Mouse (Mus musculus): Measurements from ENCODE around the gene Krt81.

The Krt81 gene

DNA sequence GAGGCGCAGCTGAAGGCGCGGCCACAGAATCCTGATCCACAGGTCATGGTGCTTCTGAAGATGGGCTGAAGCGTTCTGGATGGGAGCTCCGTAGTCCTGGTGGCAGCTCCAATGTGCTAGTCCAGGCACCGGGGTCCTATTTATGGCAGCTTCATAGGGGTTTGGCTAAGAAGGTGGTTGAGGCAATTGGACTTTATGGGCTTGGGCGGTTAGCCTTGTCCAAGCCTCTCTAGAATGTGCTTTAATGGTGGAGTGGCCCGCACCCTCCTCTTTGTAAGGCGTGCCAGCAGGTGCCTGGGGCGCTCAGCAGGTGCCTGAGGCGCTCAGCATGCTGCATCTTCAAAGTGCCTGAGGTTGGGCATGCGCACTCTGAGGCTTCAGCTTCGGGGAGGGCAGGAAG, at the start of gene Krt81:
Gene Krt81, minus strand, starts transcription at position 101 of the 400 bp plus-strand sequence.
- no peak for DNase-seq

DNA sequence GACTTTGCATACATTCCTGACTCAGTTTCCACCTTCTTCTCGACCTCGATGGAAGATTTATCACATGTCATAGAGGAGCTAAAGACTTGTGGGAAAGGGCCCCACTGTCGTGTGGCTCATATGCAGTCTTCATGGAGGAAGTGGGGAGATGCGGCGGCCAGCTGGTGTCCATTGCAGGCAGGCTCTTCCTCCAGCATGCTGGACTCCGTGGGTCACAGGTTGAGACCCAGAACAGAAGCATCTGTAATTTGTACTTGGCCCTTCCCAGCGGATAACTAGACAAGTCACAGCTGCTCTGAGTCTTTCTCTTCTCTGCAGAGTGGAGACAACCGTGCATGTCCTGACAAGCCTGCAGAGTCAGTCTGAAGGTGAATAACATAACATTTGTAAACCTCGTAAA, 44.7 kb upstream of the Krt81 start:
- DNase-seq = peak; percentile 44 to 60

DNA sequence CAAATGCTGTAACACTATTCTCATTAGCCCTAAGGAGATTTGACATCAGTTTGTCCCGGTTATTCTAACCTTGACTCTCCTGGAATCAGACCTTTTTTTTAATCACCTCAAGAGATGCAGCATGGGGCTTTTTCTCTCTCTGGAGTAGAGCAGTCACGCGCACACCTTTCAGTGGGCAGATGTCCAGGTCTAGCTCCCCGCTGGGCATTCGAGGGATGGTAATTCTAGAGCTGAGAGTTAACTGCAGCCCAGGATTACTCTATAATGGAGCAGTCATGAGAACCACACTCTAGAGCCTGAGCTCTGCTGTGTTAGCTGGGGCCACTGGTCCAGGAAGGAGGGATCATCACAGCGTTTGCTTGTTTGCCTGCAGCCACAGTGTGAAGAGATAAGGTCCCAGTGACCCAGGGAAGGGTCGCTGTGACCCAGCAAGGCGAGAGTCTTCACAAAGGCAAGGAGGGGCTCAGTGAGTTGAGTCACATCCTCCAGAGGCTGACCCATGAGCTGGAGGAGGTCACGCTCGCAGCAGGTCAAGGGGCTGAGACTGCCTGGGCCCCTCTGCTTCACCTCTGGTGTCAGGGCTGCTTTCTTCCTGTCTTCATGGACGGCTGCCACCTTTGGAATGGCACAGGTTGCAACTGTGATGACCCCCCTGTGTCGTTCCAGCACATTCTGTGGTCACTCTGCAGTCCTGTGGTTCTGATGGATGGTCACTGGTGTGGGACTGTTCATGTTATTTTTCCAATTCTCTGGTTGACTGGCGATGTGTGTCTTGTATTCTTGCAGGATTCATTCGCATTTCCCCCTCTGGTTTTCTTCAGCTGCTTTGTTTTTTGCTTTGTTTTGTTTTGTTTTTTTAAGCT, 43.6 kb upstream of the Krt81 start:
- peak in 1 of 2 experiments; percentile 12 for DNase-seq

DNA sequence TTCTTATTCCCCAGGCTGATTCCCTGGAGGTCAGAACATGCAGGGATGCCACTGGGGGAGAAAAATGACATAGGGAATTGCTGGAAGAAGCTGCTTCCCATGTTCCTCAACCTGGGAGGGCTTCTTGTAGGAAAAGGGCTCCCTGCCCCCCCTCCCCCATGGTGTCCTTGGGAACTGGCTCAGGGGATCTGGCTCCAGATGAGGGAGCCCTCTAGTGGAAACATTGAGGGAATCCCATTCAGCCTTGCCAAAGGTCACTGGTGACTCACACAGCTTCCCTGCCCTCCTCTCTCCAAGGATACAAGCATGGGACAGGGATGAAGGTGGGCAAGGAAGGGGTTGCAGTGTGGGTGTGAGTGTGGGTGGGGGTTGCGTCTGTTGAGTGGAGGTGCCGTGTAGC, 33.6 kb upstream of the Krt81 start:
- DNase-seq = peak; percentile 29 to 48

DNA sequence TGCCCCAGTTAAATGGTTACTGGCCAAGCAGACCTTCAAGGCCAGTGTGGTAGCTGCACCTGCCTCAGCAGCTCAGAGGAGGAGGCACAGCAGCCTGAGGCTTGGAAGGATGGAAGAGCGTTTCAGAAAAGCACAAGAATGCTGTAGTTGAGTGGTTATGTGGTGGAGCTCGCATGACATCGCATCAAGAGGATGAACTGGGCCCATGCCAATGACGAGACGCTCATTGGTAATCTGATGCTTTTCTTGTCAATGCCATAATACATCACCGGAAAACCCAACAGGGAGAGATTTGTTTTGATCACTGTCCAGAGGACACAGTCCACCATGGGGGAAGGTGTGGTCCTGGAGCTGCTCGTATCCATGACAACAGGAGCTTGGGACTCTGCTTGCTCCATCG, 31.7 kb upstream of the Krt81 start:
- DNase-seq = no peak

DNA sequence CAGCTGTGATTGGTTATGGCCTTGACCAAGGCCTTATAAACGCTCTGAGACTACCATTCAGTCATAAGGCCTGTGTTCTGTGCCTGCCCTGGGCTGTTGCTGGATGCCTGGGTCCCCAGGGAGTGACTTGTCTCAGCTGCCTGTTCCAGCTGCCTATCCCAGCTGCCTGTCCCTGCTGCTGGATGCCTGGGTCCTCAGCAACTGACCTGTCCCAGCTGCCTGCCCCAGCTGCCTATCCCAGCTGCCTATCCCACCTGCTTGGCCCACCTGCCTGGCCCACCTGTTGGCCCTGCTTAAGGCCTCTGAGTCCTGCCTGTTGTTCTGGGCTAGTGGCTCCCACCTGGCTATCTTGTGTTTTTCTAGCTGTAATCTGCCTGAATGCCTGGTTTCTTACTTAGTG, 30.7 kb upstream of the Krt81 start:
- peak in 1 of 2 experiments; percentile 10 for DNase-seq

DNA sequence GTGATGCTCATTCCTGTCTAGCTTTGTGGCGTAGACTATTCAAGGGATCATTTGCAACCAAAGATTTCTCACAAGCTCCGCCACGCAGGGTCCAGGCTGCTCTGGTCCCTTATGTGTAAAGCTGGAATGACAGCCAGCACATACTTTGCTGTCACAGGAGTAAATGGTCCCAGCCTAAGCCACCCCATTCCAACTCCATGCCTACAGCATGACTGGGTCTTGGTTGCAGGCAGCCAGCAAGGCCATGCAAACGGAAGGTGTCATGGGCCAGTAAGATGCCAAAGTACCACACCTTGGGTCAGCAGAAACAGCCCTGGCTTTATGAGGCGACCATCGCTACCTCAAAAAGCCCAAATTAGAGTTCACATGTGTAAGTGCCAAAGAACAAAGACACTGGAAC, 30.2 kb upstream of the Krt81 start:
- DNase-seq = no peak

DNA sequence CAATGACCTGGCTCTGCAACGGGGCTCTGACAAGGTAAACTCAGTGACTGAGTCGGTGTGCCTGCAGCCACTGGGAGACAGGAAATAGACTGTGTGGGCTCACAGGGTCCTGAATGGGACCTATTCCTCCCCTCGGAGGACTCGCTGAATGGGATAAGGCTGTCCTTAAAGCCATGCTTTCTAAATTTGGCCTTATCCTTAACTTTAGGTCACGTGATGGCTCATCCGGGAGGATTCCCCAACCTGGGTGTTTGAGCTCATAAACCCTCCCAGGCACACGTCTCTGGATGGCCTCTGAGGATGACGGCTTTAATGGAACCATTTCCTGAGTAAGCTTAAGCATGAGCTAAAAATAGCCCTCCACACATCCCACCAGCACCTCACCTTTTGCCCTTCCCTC, 29.2 kb upstream of the Krt81 start:
- DNase-seq = no peak

DNA sequence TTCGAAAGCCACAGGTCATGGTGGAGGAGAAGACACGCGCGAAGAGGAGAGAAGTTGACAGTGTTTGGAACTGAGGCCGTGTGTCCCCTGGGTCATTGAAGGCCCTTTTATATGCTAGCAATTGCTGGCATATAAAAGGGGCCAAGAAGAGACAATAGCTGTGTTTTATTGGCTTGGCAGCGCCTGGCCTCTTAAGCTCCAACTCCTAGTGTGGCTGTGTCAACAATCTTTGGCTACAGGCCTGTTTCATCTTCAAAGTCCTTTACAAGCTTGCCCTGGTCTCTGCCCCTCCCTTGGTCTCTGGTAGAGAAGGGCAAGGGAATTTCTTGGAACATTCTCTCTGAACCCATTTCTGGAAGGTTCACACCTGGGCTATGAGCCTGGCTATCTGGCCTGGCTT, 27.9 kb upstream of the Krt81 start, which contains the start of gene Krt83:
Gene Krt83, minus strand, starts transcription at position 82 of the 400 bp plus-strand sequence.
- DNase-seq = no peak

DNA sequence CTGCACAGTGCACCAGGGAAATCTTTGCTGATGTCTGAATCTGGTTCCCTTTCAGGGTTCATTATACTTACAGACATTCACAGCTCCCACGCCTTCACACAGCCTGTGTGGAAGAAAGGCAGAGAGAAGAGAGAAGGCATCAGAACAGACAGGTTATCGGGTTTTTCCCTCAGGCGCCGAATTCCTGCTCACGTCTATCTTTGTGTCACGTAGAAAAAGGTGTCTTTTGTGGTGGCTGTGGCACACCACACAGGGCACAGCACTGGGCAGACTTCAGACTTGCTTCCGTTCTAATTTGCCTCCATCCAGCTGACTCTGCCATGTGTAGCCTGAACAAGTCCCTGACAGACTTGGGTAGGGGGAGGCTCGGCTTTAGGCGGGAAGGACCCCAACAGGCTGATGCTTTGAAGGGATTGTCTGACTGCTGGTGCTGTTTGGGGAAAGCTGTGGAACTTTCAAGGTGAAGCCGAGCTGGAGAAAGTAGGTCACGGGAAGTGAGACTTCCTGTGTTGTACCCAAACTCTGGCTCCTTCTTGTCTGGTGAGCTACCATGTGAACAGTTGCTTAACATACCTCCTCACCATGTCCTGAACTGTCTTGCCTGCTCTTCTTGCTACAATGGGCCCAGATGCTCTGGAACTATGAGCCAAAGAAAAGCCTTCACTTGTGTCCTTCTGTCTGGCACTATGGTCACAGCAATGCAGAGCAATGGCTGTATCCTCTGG, 22.5 kb upstream of the Krt81 start:
- DNase-seq = no peak

DNA sequence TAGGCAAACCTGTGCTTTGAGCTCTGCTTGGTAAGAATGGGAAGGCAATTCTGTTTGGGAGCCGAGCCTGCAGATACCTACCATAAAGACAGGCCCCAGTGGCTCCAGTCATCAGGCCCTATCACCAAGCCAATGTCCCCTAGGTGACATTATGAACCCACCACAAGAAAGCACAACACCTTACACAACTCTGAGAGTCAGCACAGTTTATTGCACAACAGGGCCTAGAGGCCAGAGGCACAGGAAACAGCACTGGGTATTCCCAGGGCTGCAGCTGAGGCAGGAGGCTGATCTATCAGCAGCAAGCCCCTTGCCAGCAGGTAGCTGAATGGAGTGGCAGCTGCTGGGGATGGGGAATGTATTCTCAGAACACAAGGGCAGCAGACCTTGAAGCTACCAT, 21.4 kb upstream of the Krt81 start:
- no peak for DNase-seq

DNA sequence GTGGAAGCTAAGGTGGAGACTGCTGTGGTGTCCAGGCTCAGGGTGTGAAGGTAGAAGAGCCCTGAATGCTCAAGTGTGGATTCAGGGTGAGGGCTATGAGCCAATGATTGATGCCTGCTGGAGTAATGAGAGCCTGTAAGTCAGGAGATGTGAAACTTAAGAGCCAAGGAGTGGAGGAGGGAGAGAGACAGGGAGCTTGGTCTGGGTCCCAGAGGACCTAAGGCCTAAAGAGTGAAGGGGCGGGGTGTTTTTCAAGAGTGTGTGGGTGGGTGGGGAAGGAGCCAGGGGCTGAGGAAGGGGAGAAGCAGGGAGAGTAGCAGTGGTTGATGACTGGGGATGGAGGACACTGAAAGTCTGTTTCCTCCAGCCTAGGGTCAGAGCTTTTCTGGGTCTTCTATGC, 20.1 kb upstream of the Krt81 start:
- DNase-seq = no peak

DNA sequence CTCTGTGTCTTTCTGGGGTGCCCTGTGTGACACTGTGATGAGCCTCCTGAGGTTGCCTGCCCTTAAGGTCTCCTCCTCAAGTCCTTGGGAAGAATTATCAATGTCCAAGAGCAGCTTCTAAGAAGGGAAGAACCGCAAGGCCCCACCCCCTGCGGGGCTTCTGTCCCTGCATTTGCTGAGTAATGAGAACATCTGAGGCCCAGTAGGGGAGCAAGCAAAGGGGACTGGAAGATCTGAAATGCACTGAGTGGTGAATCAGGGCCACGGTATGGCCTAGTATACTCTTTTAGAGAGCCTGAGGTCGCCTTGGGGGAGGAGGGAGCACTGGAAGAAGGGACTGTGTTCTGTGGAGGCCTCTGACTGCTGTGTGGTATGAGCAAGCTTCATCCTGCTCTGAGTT, 18.5 kb upstream of the Krt81 start:
- DNase-seq = no peak

DNA sequence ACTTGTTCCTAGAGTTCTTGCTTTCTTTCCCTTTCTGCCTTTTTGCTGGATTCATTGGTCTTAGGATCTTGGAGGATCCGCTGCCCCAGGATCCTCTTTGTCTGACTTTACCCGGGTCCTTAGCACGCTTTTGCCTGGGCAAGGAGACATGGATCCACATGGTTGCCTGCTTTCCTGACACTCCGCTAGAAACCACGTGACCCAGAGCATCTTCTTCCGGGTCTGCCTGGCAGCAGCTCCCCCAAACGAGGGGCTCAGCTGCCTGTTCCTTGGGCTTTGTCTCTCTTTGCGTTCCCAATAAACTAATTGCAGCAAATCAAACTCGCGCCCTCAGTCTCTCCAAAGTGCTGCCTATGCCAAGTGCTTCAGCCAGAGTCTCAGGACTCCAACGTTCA, 16.1 kb upstream of the Krt81 start:
- DNase-seq = peak in 1 of 2 experiments; percentile 11

DNA sequence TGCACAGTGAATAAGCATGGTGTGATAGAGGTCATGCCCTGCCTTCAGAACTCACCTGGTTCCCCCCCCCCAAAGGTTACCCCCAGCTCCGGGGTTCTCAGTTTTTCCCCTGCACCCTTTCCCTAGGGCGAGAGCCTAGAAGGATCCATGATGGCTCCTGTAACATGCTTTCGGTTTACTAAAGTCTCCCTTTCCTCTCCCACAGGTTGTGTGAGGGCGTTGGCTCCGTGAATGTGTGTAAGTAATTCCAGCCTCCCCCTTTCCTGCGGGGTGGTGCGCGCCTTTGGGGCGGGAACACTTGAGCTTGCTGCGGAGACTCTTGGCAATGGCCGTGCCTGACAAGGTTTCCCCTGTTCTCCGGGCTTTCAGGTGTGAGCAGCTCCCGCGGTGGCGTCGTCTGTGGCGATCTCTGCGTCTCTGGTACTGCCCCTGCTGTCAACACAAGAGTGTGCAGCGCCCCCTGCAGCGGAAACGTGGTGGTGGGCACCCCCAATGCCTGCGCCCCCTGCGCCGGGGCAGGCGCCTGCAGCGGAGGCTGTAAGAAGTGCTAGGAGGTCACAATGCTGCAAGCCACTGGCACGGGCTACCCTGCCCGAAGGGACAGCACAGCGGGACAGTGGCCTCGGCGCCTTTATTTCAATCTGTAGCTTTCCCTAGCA, 15.6 kb upstream of the Krt81 start:
- DNase-seq = peak; percentile 73 to 78

DNA sequence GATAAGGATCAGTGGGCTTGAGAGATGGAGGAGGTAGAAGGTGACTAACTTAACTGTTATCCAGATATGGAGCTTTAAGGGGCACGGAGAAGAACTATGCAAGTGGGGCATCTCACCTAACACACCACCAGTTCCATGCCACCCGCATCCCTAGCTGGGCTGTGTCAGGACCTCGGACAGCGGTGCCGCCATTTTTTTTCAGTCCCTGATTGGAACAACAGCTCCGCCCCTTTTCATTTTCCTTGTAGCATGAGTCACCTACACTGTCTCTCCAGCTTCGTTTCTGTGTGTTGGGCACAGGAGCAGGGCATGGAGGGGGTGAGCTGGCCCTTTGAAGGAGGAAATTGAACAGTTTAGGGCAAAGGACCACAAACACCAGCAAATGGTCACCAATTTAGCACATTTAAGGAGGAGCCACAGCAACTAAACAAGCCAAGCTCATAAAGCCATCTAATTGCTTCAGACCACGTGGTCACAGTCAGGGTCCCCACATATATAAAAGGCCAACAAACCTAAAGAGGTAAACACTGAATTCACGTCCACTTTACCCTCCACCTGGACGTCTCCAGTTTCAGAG, 9.5 kb upstream of the Krt81 start, which contains the start of gene Krt86:
Gene Krt86, plus strand, starts transcription at position 527 of the 577 bp plus-strand sequence.
- DNase-seq = peak; percentile 79 to 81

DNA sequence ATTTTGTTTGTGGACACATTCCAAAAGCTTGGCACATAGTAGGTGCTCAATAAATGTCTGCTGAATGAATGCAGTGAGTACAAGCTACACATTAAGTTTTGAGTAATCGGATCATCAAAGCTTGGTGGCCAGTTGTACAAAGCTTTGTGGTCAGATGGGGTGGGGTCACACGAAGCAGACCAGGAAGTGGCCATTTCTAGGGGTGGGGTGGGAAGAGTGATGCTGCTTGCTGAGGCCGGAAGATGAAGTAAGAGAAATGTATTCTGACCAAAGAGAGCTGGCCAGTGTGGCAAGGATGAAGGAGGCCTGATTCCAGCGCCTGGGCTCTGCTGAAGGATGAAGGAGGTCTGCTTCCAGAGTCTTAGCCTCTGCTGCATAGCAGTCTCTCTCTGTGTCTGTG, 5.5 kb upstream of the Krt81 start:
- DNase-seq = no peak

DNA sequence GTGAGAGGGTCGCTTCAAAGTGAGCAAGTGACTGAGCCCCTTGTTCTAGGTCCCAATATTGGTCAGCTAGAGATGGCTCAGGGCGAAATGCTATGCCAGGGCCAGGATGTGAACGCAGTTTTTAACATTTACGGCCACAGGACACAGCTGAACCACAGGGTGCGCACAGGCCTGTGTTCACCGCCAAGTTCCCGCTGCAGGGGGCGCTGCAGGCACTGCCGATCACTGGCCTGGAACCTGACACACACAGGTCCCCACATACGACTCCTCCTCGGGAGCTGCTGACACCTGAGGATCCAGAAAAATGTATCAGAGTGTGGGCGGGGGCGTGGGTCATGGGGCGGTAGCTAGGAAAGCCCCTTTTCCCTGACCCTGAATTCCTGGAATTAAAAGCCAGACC, 4.3 kb downstream of the Krt81 start:
- DNase-seq = peak; percentile 42 to 47

DNA sequence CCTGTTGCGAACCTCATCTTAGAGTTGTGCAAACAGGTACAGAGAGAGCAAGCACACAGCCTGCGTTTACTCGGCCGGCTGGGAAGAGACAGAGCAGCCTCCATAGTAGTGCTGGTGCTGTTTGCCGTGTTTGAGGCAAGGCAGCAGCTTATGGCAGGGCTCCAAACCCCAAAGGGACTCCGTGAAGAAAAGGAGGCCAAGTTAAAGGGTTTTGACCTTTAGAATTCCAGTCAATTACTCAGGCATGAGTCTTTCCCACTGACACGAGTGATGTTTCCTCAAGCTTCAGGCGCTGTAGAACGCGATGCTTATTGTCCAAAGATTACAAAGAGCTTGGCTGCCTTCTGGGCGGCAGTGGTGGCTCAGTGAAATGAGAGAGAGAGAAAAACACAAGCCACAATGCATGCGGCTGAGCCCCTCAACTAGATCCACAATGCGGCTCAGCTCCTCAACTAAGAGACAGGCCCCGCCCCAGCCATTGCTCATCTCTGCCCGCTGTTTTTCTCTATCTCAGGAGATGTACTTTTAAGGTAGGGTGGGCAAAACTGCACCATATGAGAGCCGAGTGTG, 5.1 kb downstream of the Krt81 start:
- peak; percentile 60 to 71 for DNase-seq

DNA sequence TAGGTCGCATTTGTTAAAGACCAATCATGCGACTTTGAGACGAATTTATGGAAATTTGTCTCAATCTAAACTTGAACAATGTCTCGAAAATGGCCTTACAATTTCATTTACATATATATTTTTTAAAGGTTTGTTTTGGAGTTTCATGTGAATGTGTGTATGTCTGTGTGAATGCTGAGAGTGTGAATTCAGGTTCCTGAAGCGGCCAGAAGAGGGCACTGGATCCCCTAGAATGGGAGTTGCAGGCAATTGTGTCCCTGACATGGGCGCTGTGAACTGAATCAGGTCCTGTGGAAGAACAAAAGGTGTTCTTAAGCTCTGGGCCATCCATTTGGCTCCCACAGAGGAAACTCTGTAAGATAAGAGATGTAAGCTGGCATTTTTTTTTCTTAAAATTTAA, 7.7 kb downstream of the Krt81 start:
- DNase-seq = no peak

DNA sequence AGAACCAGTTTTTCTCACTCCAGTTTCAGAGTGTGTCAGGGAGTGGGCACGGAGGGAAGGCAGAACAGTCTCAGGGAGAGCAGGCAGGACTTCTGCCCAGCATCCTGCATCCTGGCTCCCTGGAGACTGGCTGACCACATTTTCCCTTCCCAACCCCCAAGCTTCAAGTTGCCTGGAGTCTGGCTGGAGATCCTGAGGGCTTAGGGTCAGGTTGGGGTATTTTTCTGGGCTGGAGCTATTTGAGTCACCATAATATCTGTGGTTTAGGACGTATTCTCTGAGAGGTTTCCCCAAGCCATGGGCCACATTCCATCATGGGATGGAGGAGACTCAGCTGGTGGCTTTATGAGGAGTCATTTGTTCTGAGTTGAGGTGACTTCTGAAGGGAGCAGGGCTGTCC, 8.3 kb downstream of the Krt81 start:
- peak; percentile 31 to 53 for DNase-seq

DNA sequence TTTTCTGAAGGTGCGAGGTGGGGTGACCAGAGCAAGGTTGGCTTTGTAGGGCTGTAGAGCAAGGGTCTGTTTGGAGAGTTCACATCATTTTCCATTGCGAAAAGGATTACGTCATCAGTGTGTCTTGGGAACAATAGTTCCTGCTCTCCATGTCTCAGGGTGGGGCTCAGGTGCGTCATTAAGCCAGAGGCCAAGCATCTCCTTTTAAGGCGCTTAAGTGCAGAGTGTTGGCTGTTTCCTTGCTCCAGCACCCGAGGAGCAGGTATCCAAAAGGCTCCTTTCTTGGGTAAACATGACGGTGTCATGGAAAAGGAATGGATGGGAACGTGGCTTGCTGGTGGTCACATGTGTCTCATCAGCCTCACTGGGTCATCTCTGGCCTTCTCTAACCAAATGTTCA, 8.8 kb downstream of the Krt81 start:
- DNase-seq = no peak

Measured in kidney, postnatal 4 days (tissue).